Mouse (Mus musculus): ENCODE data around the gene Gm20716.
"Not testable (repeated sequence)": the region's sequence is repeated elsewhere in the genome, so short reads cannot be mapped to it uniquely, and the experiment has no call there.

Gene Gm20716

DNA sequence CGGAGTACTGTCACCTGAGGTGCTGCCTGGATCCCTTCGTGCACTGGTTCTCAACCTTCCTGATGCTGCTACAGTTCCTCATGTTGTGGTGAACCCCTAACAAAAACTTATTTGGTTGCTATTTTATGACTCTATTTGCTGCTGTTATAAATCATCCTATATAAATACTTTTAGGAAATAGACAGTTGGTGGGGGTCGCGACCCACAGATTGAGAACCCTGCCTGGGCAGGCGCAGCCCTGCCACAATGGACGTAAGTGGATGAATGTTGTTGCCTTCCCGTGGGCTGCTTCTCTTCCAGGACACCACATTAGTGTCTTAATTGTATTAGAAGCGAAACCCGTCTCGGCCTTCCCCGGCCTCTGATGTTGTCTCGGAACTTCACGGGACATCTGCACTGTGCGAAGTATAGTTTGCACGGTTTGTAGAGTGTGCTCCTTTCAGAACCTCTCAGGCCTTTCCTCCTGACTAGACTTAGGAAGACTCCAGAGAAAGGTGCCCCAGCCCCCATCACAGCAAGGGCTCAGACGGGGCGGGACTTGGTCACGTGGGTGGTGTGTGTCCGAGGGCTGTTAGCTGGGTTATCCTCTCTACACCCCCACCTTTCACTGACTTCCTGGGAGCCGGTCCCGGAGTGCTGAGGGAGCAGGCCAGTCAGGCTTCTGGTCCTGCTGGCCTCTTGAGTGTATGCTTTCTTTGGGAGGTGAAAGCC lies 63.3 kb downstream of the Gm20716 start:
- no peak for DNase-seq (ENCODE audit: low read depth)

DNA sequence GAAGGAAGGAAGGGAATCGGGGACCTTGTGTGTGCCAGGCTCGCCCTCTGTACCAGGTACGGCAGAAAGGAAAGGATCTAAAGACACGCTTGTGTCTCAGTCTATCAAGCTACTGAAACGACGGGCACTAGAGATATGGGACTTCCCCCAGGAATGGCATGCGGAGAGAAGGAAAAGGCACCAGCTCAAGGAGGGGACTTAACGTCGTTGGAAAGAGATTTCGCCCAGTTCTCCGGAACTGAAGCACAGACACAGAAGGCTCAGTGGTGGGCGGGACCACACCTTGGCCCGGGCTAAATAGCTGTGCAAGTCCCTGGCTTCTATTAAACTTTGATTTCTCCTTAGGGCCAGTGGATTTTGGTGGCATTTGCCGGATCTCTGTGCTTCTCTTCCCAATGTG lies 68.2 kb downstream of the Gm20716 start:
- DNase-seq (ENCODE audit: low read depth) = no peak

DNA sequence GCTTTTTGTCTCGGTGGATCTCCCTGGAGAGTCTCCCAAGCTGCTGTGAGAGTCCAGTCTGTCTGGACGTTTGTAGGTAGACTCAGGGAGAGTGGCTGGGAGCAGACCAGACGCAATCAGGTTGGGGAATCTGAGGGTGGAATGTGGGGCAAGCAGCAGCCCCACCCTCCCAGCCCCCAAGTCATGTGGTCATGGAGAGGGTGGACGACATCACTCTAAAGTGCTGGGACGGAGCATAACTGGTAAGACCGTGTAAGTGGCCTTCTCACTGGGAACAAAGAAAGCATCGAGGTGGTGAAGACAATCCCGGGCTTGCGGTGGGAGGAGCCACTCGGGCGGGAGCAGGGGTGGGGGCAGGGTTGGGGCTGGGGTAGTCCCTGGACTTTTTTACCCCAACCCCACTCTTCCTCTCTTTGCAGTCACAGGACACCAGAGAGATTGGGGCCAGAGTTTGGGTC lies 68.6 kb downstream of the Gm20716 start:
- no peak for DNase-seq (ENCODE audit: low read depth)

DNA sequence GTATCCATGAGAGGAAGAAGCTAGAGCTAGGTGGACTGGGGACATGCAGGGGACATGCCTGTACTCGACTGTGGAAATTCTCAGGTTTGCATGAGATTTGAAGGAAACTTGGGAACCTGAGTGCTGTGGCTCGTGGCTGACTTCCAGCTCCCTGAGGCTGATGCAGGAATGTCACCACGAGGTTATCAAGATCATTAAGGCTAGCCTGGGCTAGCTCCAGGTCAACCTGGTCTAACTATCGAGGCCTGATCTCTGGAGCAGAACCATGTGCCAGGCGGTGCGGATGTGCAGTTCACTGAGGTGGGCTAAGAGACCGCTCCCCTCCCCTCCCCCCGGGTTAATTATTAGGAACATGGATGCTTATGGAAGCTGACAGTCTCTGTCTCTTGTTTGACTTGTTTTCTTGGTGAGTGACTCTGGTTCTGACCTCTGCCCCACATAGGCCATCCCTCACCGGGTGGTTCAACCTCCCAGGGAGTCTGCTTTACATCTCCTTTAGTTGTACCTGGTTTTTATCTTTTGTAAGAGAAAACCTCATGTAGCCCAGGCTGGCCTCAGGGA lies 69.7 kb downstream of the Gm20716 start:
- no peak for DNase-seq (ENCODE audit: low read depth)

DNA sequence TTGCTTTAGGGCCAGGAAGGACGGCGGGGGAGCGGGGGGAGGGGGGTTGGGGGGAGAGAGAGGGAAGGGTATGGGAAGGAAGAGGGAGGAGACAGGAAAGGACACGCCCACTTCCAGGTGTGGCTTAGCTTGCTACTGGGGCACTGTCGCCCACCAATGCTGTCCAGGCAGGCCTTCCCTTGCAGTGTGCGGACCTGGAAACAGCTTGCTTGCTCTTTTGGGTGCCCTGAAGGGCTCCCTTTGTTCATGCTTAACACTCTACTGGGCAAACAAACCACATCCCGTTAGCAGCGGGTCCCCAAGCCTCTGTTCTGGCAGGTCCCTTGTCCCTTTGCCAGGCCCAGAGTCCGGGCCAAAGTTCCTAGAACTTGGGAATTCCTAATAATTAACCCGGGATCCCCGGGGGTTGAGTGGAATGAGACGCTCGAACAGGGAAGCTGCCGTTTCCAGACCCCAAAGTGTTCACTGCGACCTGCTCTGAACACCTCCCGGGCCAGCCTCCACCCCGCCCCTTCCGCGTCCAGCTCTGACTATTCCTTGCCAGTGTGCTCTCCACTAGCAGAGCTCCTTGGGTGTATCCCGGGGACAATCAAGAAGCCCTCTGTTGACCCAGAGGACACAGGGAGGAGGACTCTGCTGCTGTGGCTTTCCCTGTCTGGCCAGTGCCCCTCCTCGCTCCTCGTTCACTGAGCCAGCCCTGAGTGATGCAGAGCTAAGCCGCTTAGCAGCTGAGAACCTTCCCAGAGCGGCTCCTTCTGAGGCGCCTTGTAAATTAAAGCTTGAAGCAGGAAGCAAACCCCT lies 71.1 kb downstream of the Gm20716 start:
- peak; percentile 63 for DNase-seq (ENCODE audit: low read depth)

DNA sequence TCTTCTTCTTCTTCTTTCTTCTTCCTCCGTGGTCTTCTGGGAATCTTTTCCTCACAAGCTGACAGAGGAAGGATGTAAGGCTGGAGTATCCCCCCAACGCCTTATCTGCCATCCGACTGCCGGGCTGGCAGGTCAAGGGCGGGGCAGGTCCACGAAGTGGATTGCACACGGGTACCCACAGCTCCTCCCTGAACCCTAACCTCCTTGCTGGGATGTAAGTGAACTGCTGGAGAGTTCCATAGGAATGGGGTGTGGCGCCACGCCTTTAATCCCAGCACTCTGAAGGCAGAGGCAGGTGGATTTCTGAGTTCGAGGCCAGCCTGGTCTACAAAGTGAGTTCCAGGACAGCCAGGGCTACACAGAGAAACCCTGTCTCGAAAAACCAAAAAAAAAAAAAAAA lies 72.2 kb downstream of the Gm20716 start:
- not testable (repeated sequence) for DNase-seq (ENCODE audit: low read depth)

DNA sequence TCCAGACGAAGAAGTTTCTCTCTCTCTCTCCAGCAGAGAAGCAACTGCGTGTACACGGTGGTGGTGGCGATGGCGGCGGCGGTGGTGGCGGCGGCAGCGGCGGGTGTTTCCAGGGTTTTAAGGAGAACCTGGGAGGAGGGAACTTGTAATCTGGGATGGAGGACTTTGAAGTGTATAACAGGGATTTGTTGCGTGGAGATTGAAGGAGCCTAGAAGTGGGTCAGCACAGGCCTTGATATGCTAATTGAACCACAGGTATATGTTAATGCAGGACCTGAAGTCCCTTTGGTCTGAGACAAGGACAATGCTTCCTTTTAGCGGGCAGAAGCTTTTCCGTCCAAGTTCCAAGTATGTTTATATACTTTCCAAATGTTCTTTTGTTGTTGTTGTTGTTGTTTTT lies 73.8 kb downstream of the Gm20716 start:
- DNase-seq (ENCODE audit: low read depth) = no peak

DNA sequence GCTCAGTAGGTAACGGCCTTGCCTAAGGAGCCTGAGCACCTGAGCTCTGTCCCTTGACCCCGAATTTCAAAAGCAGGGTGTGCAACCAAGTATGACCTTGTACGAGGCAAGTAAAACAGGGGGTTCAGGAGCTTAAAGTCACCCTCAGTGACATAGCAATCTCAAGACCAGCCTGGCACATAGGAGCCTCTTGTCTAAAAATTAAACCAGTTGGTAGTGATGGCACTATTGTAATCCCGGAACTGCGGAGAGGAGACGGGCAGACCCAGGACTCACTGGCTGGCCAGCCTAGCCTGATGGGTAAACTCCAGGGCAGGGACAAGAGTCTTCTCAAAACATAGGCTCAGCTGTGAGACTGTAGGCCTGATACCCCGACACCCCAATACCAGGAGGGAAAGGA lies 74.5 kb downstream of the Gm20716 start:
- no peak for DNase-seq (ENCODE audit: low read depth)

DNA sequence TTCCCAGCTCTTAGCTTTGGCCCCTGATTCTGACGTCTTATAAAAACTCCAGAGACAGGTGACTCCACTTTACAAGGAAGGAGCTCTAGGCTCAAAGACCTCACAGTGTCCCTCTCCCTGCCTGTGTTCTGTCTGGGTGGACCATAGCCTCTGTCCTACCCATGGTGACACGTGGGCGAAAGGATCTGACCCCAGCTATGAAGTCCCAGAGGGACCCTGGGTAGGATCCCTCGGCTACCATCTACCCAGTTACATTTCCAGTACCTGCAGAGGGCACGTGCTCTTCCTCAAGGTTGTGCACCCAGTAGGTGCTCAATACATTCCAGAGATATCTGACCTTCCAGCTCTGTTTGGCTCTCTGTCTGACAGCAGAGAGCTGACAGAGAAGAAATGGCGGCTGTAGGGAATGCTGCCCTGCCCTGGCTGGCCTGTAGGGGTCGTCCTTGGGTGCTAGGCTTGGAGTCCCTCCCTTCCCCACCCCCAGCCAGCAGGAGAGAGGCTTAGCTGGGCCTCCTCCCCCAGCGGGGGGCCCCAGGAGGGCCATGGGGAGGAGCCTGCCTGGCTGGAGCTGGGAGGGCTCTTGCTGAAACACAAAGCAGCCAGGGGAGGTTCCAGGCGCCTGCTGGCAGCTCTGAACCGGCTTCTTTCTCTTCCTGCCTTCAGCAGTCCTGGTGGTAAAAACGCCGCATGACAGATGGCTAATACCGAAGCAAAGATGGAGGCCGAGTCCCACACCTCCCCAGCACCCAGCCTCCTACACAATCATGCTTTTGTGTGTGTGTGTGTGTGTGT lies 75.9 kb downstream of the Gm20716 start:
- peak; percentile 93 for DNase-seq (ENCODE audit: low read depth)

DNA sequence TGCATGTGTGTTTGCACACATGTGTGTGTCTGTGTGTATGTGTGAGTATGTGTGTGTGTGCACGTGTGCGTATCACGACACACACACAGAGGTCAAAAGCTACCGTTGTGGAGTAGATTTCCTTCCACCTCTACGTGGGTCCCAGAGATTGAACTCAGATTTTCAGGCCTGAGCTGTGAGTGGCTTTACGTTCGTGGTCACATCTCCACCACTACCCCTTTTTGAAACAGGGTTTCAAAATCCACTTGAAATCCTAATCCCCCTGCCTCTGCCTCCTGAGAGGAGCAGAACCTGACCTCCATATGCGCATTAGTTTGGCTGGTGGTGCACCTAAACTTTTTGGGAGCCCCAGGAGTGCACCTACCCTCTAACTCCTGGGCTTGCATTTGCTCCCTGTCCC lies 80.9 kb downstream of the Gm20716 start:
- DNase-seq (ENCODE audit: low read depth) = peak; percentile 41

DNA sequence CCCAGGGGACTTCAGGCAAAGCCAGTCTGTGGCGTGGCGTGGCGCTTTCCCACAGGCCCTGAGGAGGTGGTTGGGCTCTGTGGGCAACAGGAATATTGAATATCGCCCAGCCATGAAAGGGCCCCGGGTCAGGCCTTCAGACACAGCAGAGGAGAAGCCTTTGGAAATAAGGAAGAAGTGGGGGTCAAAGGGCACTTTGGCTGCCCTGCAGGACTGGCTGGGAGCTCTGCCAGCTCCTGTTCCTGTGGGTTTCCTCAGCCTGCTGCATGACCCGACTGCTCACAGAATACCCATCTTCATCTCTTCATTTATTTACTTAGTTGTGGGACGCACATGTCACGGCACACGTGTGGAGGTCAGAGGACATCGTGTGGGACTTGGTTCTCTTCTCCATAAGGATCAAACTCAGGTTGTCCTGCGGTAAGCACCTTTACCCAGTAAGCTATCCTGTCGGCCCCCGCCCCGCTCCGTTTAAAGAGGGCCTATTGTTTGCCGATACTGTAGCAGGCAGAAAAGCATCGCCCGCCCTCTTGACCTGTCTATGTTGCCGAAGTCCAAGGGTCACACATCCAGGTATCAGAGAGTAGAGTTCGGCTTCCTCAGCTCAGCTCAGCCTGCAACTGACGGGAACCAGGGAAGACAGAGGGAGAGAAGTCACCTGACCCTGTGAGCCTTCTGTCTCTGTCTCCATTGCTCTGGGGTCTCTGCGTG lies 82.3 kb downstream of the Gm20716 start:
- peak; percentile 50 for DNase-seq (ENCODE audit: low read depth)

DNA sequence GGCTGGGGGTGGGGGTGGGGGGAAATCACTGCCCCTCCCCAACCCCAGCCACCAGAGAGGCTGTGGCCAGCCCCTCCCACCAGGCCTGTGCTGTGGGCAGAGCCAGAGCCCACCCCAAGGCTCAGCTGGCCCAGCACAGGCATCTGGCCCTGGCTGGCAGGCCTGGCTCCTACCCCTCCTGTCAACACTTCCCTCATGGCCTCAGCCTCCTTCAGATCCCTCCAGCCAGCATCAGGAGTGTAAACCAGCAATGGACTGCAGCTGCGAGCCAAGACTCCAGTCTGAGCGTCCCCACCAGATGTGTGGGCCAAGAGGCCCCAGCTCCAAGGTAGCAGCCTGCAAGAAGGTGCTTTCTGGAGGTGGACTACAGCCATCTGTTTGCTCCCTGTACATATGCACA lies 84.7 kb downstream of the Gm20716 start:
- DNase-seq (ENCODE audit: low read depth) = no peak

DNA sequence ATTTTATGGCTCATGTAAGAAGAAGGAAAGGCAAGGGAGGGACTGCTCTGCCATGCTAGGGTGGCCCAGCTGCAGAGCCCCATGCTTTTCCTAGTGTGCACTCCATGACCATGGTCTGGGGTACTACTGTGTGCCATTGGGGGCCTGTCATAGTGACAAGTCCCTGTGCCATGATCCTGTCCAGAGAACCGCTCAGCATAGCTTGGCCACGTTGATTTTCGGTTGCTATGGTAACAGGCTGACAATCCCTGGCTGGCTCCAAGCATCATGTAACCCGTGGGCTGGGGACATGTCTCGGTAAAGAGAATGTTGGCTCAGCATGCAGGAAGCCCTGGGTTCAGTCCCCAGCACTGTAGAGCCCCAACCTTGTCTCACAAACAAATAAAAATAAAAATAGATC lies 86.4 kb downstream of the Gm20716 start:
- no peak for DNase-seq (ENCODE audit: low read depth)

DNA sequence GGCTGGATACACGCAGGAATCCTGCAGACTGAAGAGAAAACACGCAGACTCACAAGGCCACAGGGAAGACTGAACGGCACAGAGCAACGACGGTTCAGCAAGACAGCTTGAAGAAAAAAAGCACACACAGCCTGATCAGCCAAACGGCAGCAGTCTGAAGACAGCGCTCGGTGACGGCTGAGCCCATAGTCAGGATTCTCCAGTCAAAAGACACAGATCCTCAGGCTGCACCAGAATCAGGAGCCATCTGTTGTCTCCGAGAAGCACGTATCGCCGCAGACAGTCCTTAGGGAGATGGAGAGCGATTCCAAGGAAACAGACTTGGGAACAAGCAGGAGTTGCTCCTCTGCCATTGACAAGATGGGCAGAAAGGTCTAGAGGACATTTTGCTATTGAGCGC lies 93.0 kb downstream of the Gm20716 start:
- DNase-seq (ENCODE audit: low read depth) = no peak
